Comparison of ENCODE assay signal across 13 mouse cellular contexts in genomic region chr9:32747624-32748023, GRCm38 (mm10).
A peak's percentile ranks its signal among the peaks of the same experiment; 100 is the strongest.
DNase-seq lines count a peak whose midpoint lies in the region; ATAC-seq and TF ChIP-seq lines count a peak whose summit lies in the region.
"Had no signal": no experiment of that assay in that cellular context is flagged by ENCODE, and none has a peak within 500 bp of the region (broad histone marks: within the 10 kb centered on the region; RNA-seq: fewer than 3 reads in every experiment).

No protein-coding gene starts in this region.

- H3K36me3 ChIP-seq in heart, adult 2 months (ENCODE audit: control insufficient read depth, insufficient read depth, low read length): peaks cover 54% of the 10 kb centered on the region
- peaks cover 6% of the 10 kb centered on the region; the same call in 1 of the 2 replicates for H3K36me3 ChIP-seq in heart, embryonic 10.5 days
- peaks cover 62% of the 10 kb centered on the region for H3K36me3 ChIP-seq in lung, embryonic 14.5 days (ENCODE audit: insufficient read depth)

- DNase-seq in heart, adult 2 months: peak in 1 of 2 experiments; percentile 66
- DNase-seq in heart, embryonic 10.5 days (ENCODE audit: low spot score): no peak
- no peak for DNase-seq in lung, embryonic 14.5 days
- DNase-seq in lung, adult 2 months: no peak
- DNase-seq in naive thymus-derived CD4-positive, alpha-beta T cell, adult 2 months (ENCODE audit: low read depth): peak; percentile 84
- DNase-seq in thymus, postnatal 25 days: peak; percentile 87
- DNase-seq in adrenal gland, adult 8-10 months: no peak
- no peak for DNase-seq in embryo, embryonic 11 days
- DNase-seq: adrenal gland, postnatal 25 days; cerebellum, adult 11-12 months; right cerebral cortex, postnatal 25 days had no signal

- TF ChIP-seq POLR2A in heart, adult 2 months (IDR thresholded peaks at IDR 0.05; ENCODE audit: insufficient read depth, low read depth, low read length): no peak
- TF ChIP-seq POLR2A in lung, adult 2 months (IDR thresholded peaks at IDR 0.05; ENCODE audit: borderline replicate concordance, extremely low read depth, low read depth, low read length): no peak

- no peaks in the 10 kb centered on the region; the same call in 1 of the 2 replicates for H3K79me2 ChIP-seq in heart, adult 2 months (replicated peaks; ENCODE audit: control insufficient read depth, insufficient read depth, low read length)

- H3K4me2 ChIP-seq in lung, embryonic 14.5 days: no peak overlapping the region
- H3K4me2 ChIP-seq: limb, embryonic 13.5 days had no signal

- no peak for TF ChIP-seq EP300 in heart, adult 2 months (IDR thresholded peaks at IDR 0.05; ENCODE audit: insufficient read depth, low read depth, low read length)

- intact Hi-C loops in heart, adult 2 months (cut with DNase I): no loop called here

- peak overlapping the region; percentile 43; the same call in 1 of the 2 replicates for H3K27ac ChIP-seq in heart, adult 2 months
- no peak overlapping the region for H3K27ac ChIP-seq in heart, embryonic 10.5 days
- H3K27ac ChIP-seq in lung, embryonic 14.5 days (ENCODE audit: low read depth): 0 out of 2 replicates have a peak overlapping the region, but pooled peaks have one; percentile 4
- H3K27ac ChIP-seq: limb, embryonic 13.5 days; macrophage had no signal

- no peaks in the 10 kb centered on the region for H3K27me3 ChIP-seq in heart, adult 2 months (ENCODE audit: control insufficient read depth, insufficient read depth, low read length)
- no peaks in the 10 kb centered on the region for H3K27me3 ChIP-seq in heart, embryonic 10.5 days (ENCODE audit: insufficient read depth, poor library complexity, severe bottlenecking)
- H3K27me3 ChIP-seq in lung, embryonic 14.5 days (ENCODE audit: insufficient read depth, low read length): no peaks in the 10 kb centered on the region
- H3K27me3 ChIP-seq: limb, embryonic 13.5 days had no signal

- H3K4me3 ChIP-seq in heart, adult 2 months: no peak overlapping the region
- H3K4me3 ChIP-seq in heart, embryonic 10.5 days: no peak overlapping the region
- no peak overlapping the region for H3K4me3 ChIP-seq in lung, embryonic 14.5 days (ENCODE audit: low read depth, low read length)
- H3K4me3 ChIP-seq in lung, adult 2 months (replicated peaks; ENCODE audit: extremely low read depth, low read depth, low read length): no peak overlapping the region
- H3K4me3 ChIP-seq: limb, embryonic 13.5 days had no signal

- no peak overlapping the region for H3K9ac ChIP-seq in heart, adult 2 months (ENCODE audit: low read depth, low read length)
- H3K9ac ChIP-seq in lung, embryonic 14.5 days: no peak overlapping the region
- H3K9ac ChIP-seq: limb, embryonic 13.5 days had no signal

- TF ChIP-seq CTCF in heart, adult 2 months (IDR thresholded peaks at IDR 0.05): no peak
- no peak for TF ChIP-seq CTCF in lung, embryonic 14.5 days (IDR thresholded peaks at IDR 0.05; ENCODE audit: low read depth)
- no peak for TF ChIP-seq CTCF in lung, adult 2 months (IDR thresholded peaks at IDR 0.05; ENCODE audit: insufficient read depth, low read length)

- no peak for ATAC-seq in lung, embryonic 14.5 days (ENCODE audit: insufficient read depth)

- whole genome bisulfite sequencing in heart, adult 2 months: 39% methylated on average over 8 of the region's 8 CpGs
- WGBS in heart, embryonic 10.5 days: 84% methylated on average over 8 of the region's 8 CpGs
- 74% methylated on average over 8 of the region's 8 CpGs for WGBS in lung, embryonic 14.5 days
- 53% methylated on average over 8 of the region's 8 CpGs for WGBS in lung, adult 2 months

- peaks cover 43% of the 10 kb centered on the region for H3K4me1 ChIP-seq in heart, adult 2 months (ENCODE audit: control insufficient read depth, insufficient read depth, low read length)
- H3K4me1 ChIP-seq in heart, embryonic 10.5 days: peaks cover 28% of the 10 kb centered on the region
- H3K4me1 ChIP-seq in lung, embryonic 14.5 days (ENCODE audit: insufficient read depth): peaks cover 7% of the 10 kb centered on the region; the same call in 1 of the 2 replicates
- peaks cover 29% of the 10 kb centered on the region for H3K4me1 ChIP-seq in lung, adult 2 months (ENCODE audit: control insufficient read depth, insufficient read depth, low read length)

- H3K9me3 ChIP-seq in heart, embryonic 10.5 days: no peaks in the 10 kb centered on the region
- no peaks in the 10 kb centered on the region for H3K9me3 ChIP-seq in lung, embryonic 14.5 days (ENCODE audit: low read depth, low read length)
- H3K9me3 ChIP-seq: limb, embryonic 13.5 days had no signal

Comparison
In these comparisons a context has a peak if more than half of its experiments do, and no peak if none do; other contexts are left out.
1. DNase-seq: peak in naive thymus-derived CD4-positive, alpha-beta T cell, adult 2 months (single experiment) and thymus, postnatal 25 days (single experiment); none in heart, embryonic 10.5 days (single experiment), lung, embryonic 14.5 days (single experiment), lung, adult 2 months (single experiment), adrenal gland, adult 8-10 months (single experiment) and embryo, embryonic 11 days (single experiment).